Mouse (Mus musculus) 416B (cell line): ENCODE results near the gene Inpp4a.
A peak's percentile ranks its signal among the peaks of the same experiment; 100 is the strongest.

ENCODE experiments used
- DNase-seq: peaks from one replicate; pipeline ENCODE4 v3.0.0; 2011; ENCODE audit warnings: low read depth

Gene Inpp4a

GRCm38 (mm10) chr1:37323208-37323607 is 23.5 kb downstream of the Inpp4a start:
- no peak for DNase-seq

- DNase-seq: no peak
These were observed 24.9 kb downstream of the Inpp4a start for GRCm38 (mm10) chr1:37324569-37324968.

- no peak for DNase-seq
These were observed 27.6 kb downstream of the Inpp4a start for GRCm38 (mm10) chr1:37327311-37327710.

GRCm38 (mm10) chr1:37329132-37329531 is 29.5 kb downstream of the Inpp4a start:
- no peak for DNase-seq

GRCm38 (mm10) chr1:37329831-37330230 is 30.2 kb downstream of the Inpp4a start:
- DNase-seq: no peak

GRCm38 (mm10) chr1:37332756-37333155 is 33.1 kb downstream of the Inpp4a start:
- no peak for DNase-seq

- DNase-seq: no peak
These were observed 34.2 kb downstream of the Inpp4a start for GRCm38 (mm10) chr1:37333741-37334440.

GRCm38 (mm10) chr1:37336022-37336421 is 36.4 kb downstream of the Inpp4a start:
- DNase-seq: no peak

GRCm38 (mm10) chr1:37336794-37337193 is 37.1 kb downstream of the Inpp4a start:
- no peak for DNase-seq

GRCm38 (mm10) chr1:37337273-37337672 is 37.6 kb downstream of the Inpp4a start:
- no peak for DNase-seq

- DNase-seq: no peak
These were observed 39.5 kb downstream of the Inpp4a start for GRCm38 (mm10) chr1:37339144-37339543.

GRCm38 (mm10) chr1:37341347-37341746 is 41.7 kb downstream of the Inpp4a start:
- DNase-seq: no peak

GRCm38 (mm10) chr1:37341914-37342313 is 42.2 kb downstream of the Inpp4a start:
- DNase-seq: no peak

GRCm38 (mm10) chr1:37342524-37342923 is 42.9 kb downstream of the Inpp4a start:
- DNase-seq: no peak

GRCm38 (mm10) chr1:37343265-37343664 is 43.6 kb downstream of the Inpp4a start:
- DNase-seq: no peak

GRCm38 (mm10) chr1:37344223-37344916 is 44.7 kb downstream of the Inpp4a start:
- peak; percentile 61 for DNase-seq

- DNase-seq: no peak
These were observed 47.9 kb downstream of the Inpp4a start for GRCm38 (mm10) chr1:37347361-37348080.

- DNase-seq: no peak
These were observed 51.4 kb downstream of the Inpp4a start for GRCm38 (mm10) chr1:37350886-37351651.

GRCm38 (mm10) chr1:37351961-37352360 is 52.3 kb downstream of the Inpp4a start:
- no peak for DNase-seq

- no peak for DNase-seq
These were observed 53.8 kb downstream of the Inpp4a start for GRCm38 (mm10) chr1:37353456-37353855.

GRCm38 (mm10) chr1:37355492-37355891 is 55.8 kb downstream of the Inpp4a start:
- no peak for DNase-seq

- DNase-seq: no peak
These were observed 56.6 kb downstream of the Inpp4a start for GRCm38 (mm10) chr1:37356305-37356704.
